Comparison of ENCODE assay signal across 9 mouse cellular contexts in genomic region chr2:140670963-140671702, GRCm38 (mm10). TPM values are rescaled to one million over a fixed set of nuclear protein-coding genes. Genes with fewer than 3 reads are reported as not detected.
DNase-seq lines count a peak whose midpoint lies in the region; ATAC-seq and TF ChIP-seq lines count a peak whose summit lies in the region.
"Had no signal": no experiment of that assay in that cellular context is flagged by ENCODE, and none has a peak within 500 bp of the region (broad histone marks: within the 10 kb centered on the region; RNA-seq: fewer than 3 reads in every experiment).

TSS of gene Flrt3 (minus strand) at chr2:140671469.

- H3K4me1 ChIP-seq in brown adipose tissue, adult 24 weeks (ENCODE audit: control insufficient read depth, insufficient read depth, insufficient read length, low read length): peaks cover 5% of the 10 kb centered on the region; the same call in 1 of the 2 replicates
- peaks cover 42% of the 10 kb centered on the region for H3K4me1 ChIP-seq in forebrain, embryonic 10.5 days
- H3K4me1 ChIP-seq in heart, embryonic 14.5 days (ENCODE audit: control insufficient read depth in 2 of 2, insufficient read depth in 2 of 2, low read length in 2 of 2): peaks cover 3 to 8% of the 10 kb centered on the region in 2 experiments; a peak in 1 of 4 replicates
- H3K4me1 ChIP-seq in liver, adult 2 months (ENCODE audit: control insufficient read depth, insufficient read depth, low read length): peaks cover 3% of the 10 kb centered on the region; the same call in 1 of the 2 replicates

- no peak for TF ChIP-seq POLR2A in liver, adult 2 months (IDR thresholded peaks at IDR 0.05; ENCODE audit: extremely low read depth, insufficient read depth, low read length)
- no peak for TF ChIP-seq POLR2A in myocyte (IDR thresholded peaks at IDR 0.05; ENCODE audit: insufficient read length, low read depth)

- 2% methylated on average over 26 of the region's 26 CpGs for WGBS in forebrain, embryonic 10.5 days
- 1% methylated on average over 26 of the region's 26 CpGs for WGBS in heart, embryonic 14.5 days
- 1% methylated on average over 26 of the region's 26 CpGs for WGBS in liver, adult 2 months

- H3K4me2 ChIP-seq in heart, embryonic 14.5 days (ENCODE audit: low read length): peak within 1 kb of the TSS; percentile 70
- H3K4me2 ChIP-seq in myocyte (ENCODE audit: low read depth): peak within 1 kb of the TSS; percentile 80

- peak; percentile 97 for ATAC-seq in heart, embryonic 14.5 days (ENCODE audit: insufficient number of reproducible peaks, insufficient read depth, low FRiP score, low read depth)

- no peak within 1 kb of the TSS for H3ac ChIP-seq in myocyte (ENCODE audit: control insufficient read depth, insufficient read length)

- peaks cover 38% of the 10 kb centered on the region for H3K27me3 ChIP-seq in forebrain, embryonic 10.5 days (ENCODE audit: poor library complexity, severe bottlenecking)
- H3K27me3 ChIP-seq in heart, embryonic 14.5 days (ENCODE audit: control insufficient read depth, insufficient read depth, low read length): no peaks in the 10 kb centered on the region
- H3K27me3 ChIP-seq in liver, adult 2 months (ENCODE audit: control insufficient read depth, insufficient read depth, low read length): no peaks in the 10 kb centered on the region
- no peaks in the 10 kb centered on the region for H3K27me3 ChIP-seq in myocyte (ENCODE audit: control insufficient read depth, insufficient read depth, insufficient read length)
- H3K27me3 ChIP-seq: CH12.LX had no signal

- peak within 1 kb of the TSS; percentile 74 for H3K9ac ChIP-seq in heart, embryonic 14.5 days (ENCODE audit: low read length)
- H3K9ac ChIP-seq in liver, adult 2 months (ENCODE audit: low read depth, low read length): no peak within 1 kb of the TSS

- no peak within 1 kb of the TSS for H3K27ac ChIP-seq in brown adipose tissue, adult 24 weeks (replicated peaks; ENCODE audit: low read depth, low read length)
- H3K27ac ChIP-seq in forebrain, embryonic 10.5 days: peak within 1 kb of the TSS; percentile 92
- H3K27ac ChIP-seq in heart, embryonic 14.5 days (replicated peaks in 1 of 2; ENCODE audit: control insufficient read depth in 1 of 2, insufficient read depth in 1 of 2, low read depth in 2 of 2, low read length in 2 of 2): peak within 1 kb of the TSS; percentile 56 to 66
- no peak within 1 kb of the TSS for H3K27ac ChIP-seq in liver, adult 2 months (replicated peaks; ENCODE audit: insufficient read depth, low read depth, low read length)

- DNase-seq in 3T3-L1 (ENCODE audit: low read depth, low spot score): peak; percentile 99
- peak; percentile 90 for DNase-seq in forebrain, embryonic 10.5 days (ENCODE audit: extremely low spot score, low spot score)
- DNase-seq in kidney, postnatal 10 days: peak; percentile 93
- peak; percentile 80 for DNase-seq in liver, adult 2 months (ENCODE audit: extremely low read depth, low read depth, low spot score)
- DNase-seq in testis, postnatal 10 days (ENCODE audit: low spot score): peak; percentile 80

- H3K9me3 ChIP-seq in forebrain, embryonic 10.5 days: no peaks in the 10 kb centered on the region
- H3K9me3 ChIP-seq in heart, embryonic 14.5 days (ENCODE audit: control insufficient read depth, low read length): no peaks in the 10 kb centered on the region

- TF ChIP-seq CTCF in liver, adult 2 months (IDR thresholded peaks at IDR 0.05; ENCODE audit: low read depth, low read length): peak; percentile 54

- no peaks in the 10 kb centered on the region for H3K36me3 ChIP-seq in forebrain, embryonic 10.5 days (replicated peaks)
- H3K36me3 ChIP-seq in heart, embryonic 14.5 days (ENCODE audit: control insufficient read depth, insufficient read depth, low read length): no peaks in the 10 kb centered on the region
- H3K36me3 ChIP-seq in liver, adult 2 months (ENCODE audit: control insufficient read depth, insufficient read depth, low read length): no peaks in the 10 kb centered on the region
- H3K36me3 ChIP-seq in myocyte (ENCODE audit: control insufficient read depth, insufficient read depth): no peaks in the 10 kb centered on the region

- peak within 1 kb of the TSS; percentile 58 for H3K4me3 ChIP-seq in brown adipose tissue, adult 24 weeks (ENCODE audit: insufficient read depth, low read depth, low read length)
- H3K4me3 ChIP-seq in forebrain, embryonic 10.5 days: peak within 1 kb of the TSS; percentile 72
- H3K4me3 ChIP-seq in heart, embryonic 14.5 days (ENCODE audit: control insufficient read depth in 1 of 2, insufficient read depth in 1 of 2, low read depth in 1 of 2, low read length in 2 of 2): peak within 1 kb of the TSS; percentile 50 to 57
- H3K4me3 ChIP-seq in liver, adult 2 months (ENCODE audit: insufficient read depth, low read depth, low read length): peak within 1 kb of the TSS; percentile 52
- H3K4me3 ChIP-seq in myocyte: peak within 1 kb of the TSS; percentile 2

- H3K79me2 ChIP-seq in liver, adult 2 months (ENCODE audit: control insufficient read depth, insufficient read depth, low read length): no peaks in the 10 kb centered on the region
- H3K79me2 ChIP-seq in myocyte (ENCODE audit: control insufficient read depth, insufficient read depth): no peaks in the 10 kb centered on the region

TF ChIP-seq in myocyte, 11 proteins besides CTCF, POLR2A, EP300 and RAD21:
- TF ChIP-seq MYOG (IDR thresholded peaks at IDR 0.05; ENCODE audit: control insufficient read depth in 1 of 3, insufficient read depth in 1 of 3, insufficient read length in 2 of 3, low read depth in 2 of 3) (no peak), MYOD1 (IDR thresholded peaks at IDR 0.05; ENCODE audit: control insufficient read depth in 1 of 3, insufficient read length in 2 of 3, low read depth in 2 of 3) (peak in 1 of 3 experiments; percentile 20)
TF ChIP-seq in myocyte: peak in this region for 1.

RNA-seq across cellular contexts. Expression of gene Flrt3, which starts in this region (rescaled TPM):
- 1.1 TPM in 1 of 2 replicates, not detected in the other for polyA plus RNA-seq in brown adipose tissue, adult 24 weeks (2012; ENCODE audit: insufficient read depth, insufficient read length, missing spikeins)
- polyA plus RNA-seq in forebrain, embryonic 10.5 days (2016; fragmentation: Nextera tagmentation; extraction: Ambion mirVana): 61.7 and 65.4 TPM in 2 replicates
- 19.9 and 20.2 TPM in 2 replicates for polyA plus RNA-seq in heart, embryonic 14.5 days (2014; fragmentation: Nextera tagmentation; extraction: Ambion mirVana)
- 0.07 and 0.46 TPM in 2 replicates for total RNA-seq in liver, adult 2 months (2014; rRNA removed)
- polyA plus RNA-seq in liver, adult 2 months (2012; rRNA removed): 0.02 TPM in 1 of 2 replicates, not detected in the other
- 0.08 TPM for polyA plus RNA-seq in myocyte (2012; fragmentation: generic; extraction: Trizol)
- total RNA-seq: CH12.LX had no signal

Comparison
In these comparisons a context has a peak if more than half of its experiments do, and no peak if none do; other contexts are left out.
1. Peak in DNase-seq and H3K4me3 ChIP-seq in liver, adult 2 months; RNA of the gene not detected or under 1 TPM.
2. H3K27ac ChIP-seq: peak in forebrain, embryonic 10.5 days (single experiment) and heart, embryonic 14.5 days (2 of 2); none in brown adipose tissue, adult 24 weeks (single experiment) and liver, adult 2 months (single experiment).
3. H3K4me3 ChIP-seq: peak in every context shown above with its lines; median percentile 72 in forebrain, embryonic 10.5 days; 58 in brown adipose tissue, adult 24 weeks; 54 in heart, embryonic 14.5 days; 52 in liver, adult 2 months; 2 in myocyte.
4. Peak in every context shown above with its lines, with median percentiles within 50 percentile points of each other: DNase-seq.